In genomic region chr11:60387944-60388343, GRCm38 (mm10) we compare ENCODE assay signal across 24 mouse cellular contexts.
"Had no signal": no experiment of that assay in that cellular context is flagged by ENCODE, and none has a peak within 500 bp of the region (broad histone marks: within the 10 kb centered on the region; RNA-seq: fewer than 3 reads in every experiment).

No protein-coding gene starts in this region.

- H3K27ac ChIP-seq: gastrocnemius, adult 2 months; heart, adult 2 months; heart, embryonic 13.5 days; heart, embryonic 15.5 days; hindbrain, embryonic 13.5 days; hindbrain, embryonic 15.5 days; hindbrain, postnatal 0 days; kidney, embryonic 15.5 days; limb, embryonic 13.5 days; limb, embryonic 15.5 days; liver, embryonic 12.5 days; liver, embryonic 14.5 days had no signal

- H3K4me3 ChIP-seq: gastrocnemius, adult 2 months; heart, adult 2 months; heart, embryonic 13.5 days; heart, embryonic 15.5 days; hindbrain, embryonic 13.5 days; hindbrain, embryonic 15.5 days; kidney, embryonic 15.5 days; limb, embryonic 13.5 days; limb, embryonic 15.5 days; liver, embryonic 12.5 days had no signal

- H3K27me3 ChIP-seq: hindbrain, embryonic 13.5 days; hindbrain, embryonic 15.5 days; limb, embryonic 13.5 days; limb, embryonic 15.5 days had no signal

- H3K9ac ChIP-seq: heart, embryonic 13.5 days; heart, embryonic 15.5 days; hindbrain, embryonic 13.5 days; hindbrain, embryonic 15.5 days; kidney, embryonic 15.5 days; limb, embryonic 13.5 days; limb, embryonic 15.5 days; liver, embryonic 12.5 days; liver, embryonic 14.5 days had no signal

- H3K9me3 ChIP-seq: heart, embryonic 13.5 days; heart, embryonic 15.5 days; hindbrain, embryonic 13.5 days; hindbrain, embryonic 15.5 days; kidney, embryonic 15.5 days; limb, embryonic 13.5 days; limb, embryonic 15.5 days; liver, embryonic 12.5 days had no signal

- H3K4me1 ChIP-seq: liver, embryonic 12.5 days had no signal

- DNase-seq: gastrocnemius, adult 2 months; gastrocnemius, postnatal 10 days; gastrocnemius, postnatal 25 days; heart, adult 11 months; heart, adult 2 months; heart, postnatal 14 days; heart, postnatal 36 days; kidney, postnatal 25 days; kidney, postnatal 4 days; layer of hippocampus, adult 9-11 months; layer of hippocampus, postnatal 36 days; left cerebral cortex, postnatal 4 days had no signal

- H3K4me2 ChIP-seq: heart, embryonic 11.5 days; heart, embryonic 13.5 days; heart, embryonic 15.5 days; hindbrain, embryonic 13.5 days; hindbrain, embryonic 15.5 days; kidney, embryonic 15.5 days; limb, embryonic 13.5 days; limb, embryonic 15.5 days; liver, embryonic 12.5 days had no signal

- ATAC-seq: forebrain, embryonic 16.5 days; hindbrain, postnatal 0 days; liver, embryonic 12.5 days had no signal

- H3K36me3 ChIP-seq: heart, embryonic 13.5 days; heart, embryonic 15.5 days; hindbrain, embryonic 13.5 days; hindbrain, embryonic 15.5 days; kidney, embryonic 15.5 days; limb, embryonic 13.5 days; limb, embryonic 15.5 days; liver, embryonic 12.5 days had no signal
